Mouse (Mus musculus) spleen, adult 2 months (tissue): ENCODE results near the gene Klf13.

ENCODE experiments used
- CTCF ChIP-seq: fragments of 200-500 bp; IDR thresholded peaks from 2 replicates; pipeline ENCODE4 v1.5.1; 2011; ENCODE audit warnings: mild to moderate bottlenecking, inconsistent platforms; ENCODE audit not compliant: insufficient read depth, insufficient read length, insufficient replicate concordance; ENCODE audit errors: extremely low read depth
- POLR2A ChIP-seq: fragments of 200-500 bp; IDR thresholded peaks from 2 replicates; pipeline ENCODE4 v1.6.1; 2011; ENCODE audit warnings: low read depth, low read length, inconsistent platforms

- TF ChIP-seq CTCF (no peak), POLR2A (no peak)
These were observed 56.0 kb downstream of the Klf13 start for GRCm38 (mm10) chr7:63882739-63883138.
